Mouse (Mus musculus): ENCODE measurements at regions not wholly inside any gene's neighbourhood (a gene's known extent, or its start where the extent isn't known, plus 50 kb on each side); places are given as distances from the start of the nearest gene placed in this dataset.

DNA sequence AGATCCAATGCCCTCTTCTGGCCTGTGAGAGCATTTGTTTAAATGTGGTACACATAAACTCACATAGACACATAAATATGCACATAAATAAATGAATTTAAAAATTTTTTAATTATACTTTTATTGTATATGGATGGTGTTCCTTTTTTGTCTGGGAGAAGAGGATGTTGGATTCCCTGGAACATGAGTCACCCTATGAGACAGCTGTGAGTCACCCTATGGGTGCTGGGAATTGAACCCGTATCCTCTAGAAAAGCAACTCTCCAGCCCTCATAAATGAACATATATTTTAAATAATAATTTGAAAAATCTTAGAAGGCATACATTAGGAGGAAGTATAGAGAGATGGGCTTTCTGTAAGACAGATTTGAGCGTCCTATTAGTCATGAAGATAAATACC, 76.1 kb upstream of the Dynlt3 start:
- no peak for DNase-seq (ENCODE audit: low read depth, low spot score)

GRCm38 (mm10) chrX:9742518-9742917, 79.7 kb upstream of the Dynlt3 start:
- no peak for DNase-seq (ENCODE audit: low read depth, low spot score)

- DNase-seq (ENCODE audit: low read depth, low spot score), result no peak
Measured at GRCm38 (mm10) chrX:9747305-9747938, 84.6 kb upstream of the Dynlt3 start.

DNA sequence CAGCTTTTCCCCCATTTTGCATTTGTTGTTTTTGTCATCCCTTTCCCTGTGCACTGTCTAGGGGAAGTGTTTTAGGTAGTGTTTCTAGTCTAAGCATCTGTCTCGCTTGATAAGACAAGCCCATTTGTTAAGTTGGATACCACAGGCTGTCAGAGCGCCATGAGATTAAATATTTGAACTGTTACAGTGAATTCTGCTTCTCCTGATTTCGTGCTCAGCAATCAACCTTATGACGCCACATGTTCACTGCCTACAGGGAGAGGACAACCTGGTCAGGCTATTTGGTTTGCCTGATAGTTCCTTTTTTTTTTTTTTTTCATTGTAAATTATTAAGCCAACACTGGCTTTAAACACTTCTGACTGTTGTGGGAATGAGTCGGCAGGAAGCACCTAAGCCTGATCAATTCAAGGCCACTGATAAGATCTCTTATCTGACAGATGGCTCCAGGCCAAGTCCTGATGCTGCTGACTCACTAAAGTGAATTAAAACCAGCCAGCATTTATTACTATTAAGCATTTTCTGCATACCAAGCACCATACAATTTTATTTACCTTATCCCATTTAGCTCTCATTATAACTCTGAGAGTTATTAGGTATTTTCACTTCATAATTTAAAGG, 90.3 kb upstream of the Dynlt3 start:
- DNase-seq (ENCODE audit: low read depth, low spot score), result no peak

GRCm38 (mm10) chrX:9769540-9769939, 77.2 kb upstream of the Hypm start:
- DNase-seq (ENCODE audit: low read depth, low spot score), result no peak

- no peak for DNase-seq (ENCODE audit: low read depth, low spot score)
Measured at GRCm38 (mm10) chrX:9777498-9777897, 69.2 kb upstream of the Hypm start.

- DNase-seq (ENCODE audit: low read depth, low spot score), result peak; percentile 30
Measured at GRCm38 (mm10) chrX:9789542-9789941, 57.2 kb upstream of the Hypm start.
